Mouse (Mus musculus) kidney, embryonic 14.5 days (tissue): ENCODE measurements around the gene Srp9. TPM values are rescaled to one million over a fixed set of nuclear protein-coding genes. Genes with fewer than 3 reads are reported as not detected.

Source experiments
- ATAC-seq: fragments of 200-750 bp; cut with Nextera tagmentation; 2 replicates; pipeline ENCODE4 v1.8.0; 2017; ENCODE audit warnings: moderate number of reproducible peaks, mild to moderate bottlenecking, moderate TSS enrichment, moderate library complexity; ENCODE audit not compliant: low FRiP score, low TSS enrichment
- H3K27ac ChIP-seq: fragments of 300-500 bp; sonication (generic); 2 replicates; pipeline ENCODE4 v1.5.1; 2014; ENCODE audit warnings: low read depth, mild to moderate bottlenecking, low read length, moderate library complexity, mixed read lengths
- H3K27me3 ChIP-seq: fragments of 300-500 bp; sonication (generic); 2 replicates; pipeline ENCODE4 v1.6.1; 2014; ENCODE audit warnings: mild to moderate bottlenecking, low read length; ENCODE audit not compliant: control insufficient read depth, insufficient read depth
- H3K36me3 ChIP-seq: fragments of 300-500 bp; sonication (generic); 2 replicates; pipeline ENCODE4 v1.6.1; 2014; ENCODE audit warnings: low read length, mixed read lengths; ENCODE audit not compliant: control insufficient read depth, insufficient read depth
- H3K4me1 ChIP-seq: fragments of 300-500 bp; sonication (generic); 2 replicates; pipeline ENCODE4 v1.6.1; 2014; ENCODE audit warnings: low read length, mixed read lengths; ENCODE audit not compliant: control insufficient read depth, insufficient read depth
- H3K4me2 ChIP-seq: fragments of 300-500 bp; sonication (generic); replicated peaks from 2 replicates; pipeline ENCODE4 v1.6.1; 2014; ENCODE audit warnings: low read depth, mild to moderate bottlenecking, low read length
- H3K4me3 ChIP-seq: fragments of 300-500 bp; sonication (generic); 2 replicates; pipeline ENCODE4 v1.5.1; 2014; ENCODE audit warnings: mild to moderate bottlenecking, low read length
- H3K9ac ChIP-seq: fragments of 300-500 bp; sonication (generic); 2 replicates; pipeline ENCODE4 v1.6.1; 2014; ENCODE audit warnings: low read depth, mild to moderate bottlenecking, low read length, moderate library complexity
- H3K9me3 ChIP-seq: fragments of 300-500 bp; sonication (generic); 2 replicates; pipeline ENCODE4 v1.6.1; 2016; ENCODE audit warnings: low read length; ENCODE audit not compliant: control insufficient read depth
- WGBS: fragments of 180-500 bp; shearing (Covaris S2); extraction: QIAGEN DNeasy Blood & Tissue Kit; methylation state at CpG from one replicate; pipeline ENCODE4 v1.1.7; 2014; 5-methylcytosine and 5-hydroxymethylcytosine counted together
- polyA plus RNA-seq: library from polyadenylated mRNA; unstranded; fragments of >200 nt; fragmentation: Nextera tagmentation; extraction: Ambion mirVana; gene quantifications from 2 replicates; pipeline ENCODE4 v1.2.1, GENCODE M21; 2014

The Srp9 gene
- polyA plus RNA-seq, 1 experiment from 2014 or later: 155 TPM

DNA sequence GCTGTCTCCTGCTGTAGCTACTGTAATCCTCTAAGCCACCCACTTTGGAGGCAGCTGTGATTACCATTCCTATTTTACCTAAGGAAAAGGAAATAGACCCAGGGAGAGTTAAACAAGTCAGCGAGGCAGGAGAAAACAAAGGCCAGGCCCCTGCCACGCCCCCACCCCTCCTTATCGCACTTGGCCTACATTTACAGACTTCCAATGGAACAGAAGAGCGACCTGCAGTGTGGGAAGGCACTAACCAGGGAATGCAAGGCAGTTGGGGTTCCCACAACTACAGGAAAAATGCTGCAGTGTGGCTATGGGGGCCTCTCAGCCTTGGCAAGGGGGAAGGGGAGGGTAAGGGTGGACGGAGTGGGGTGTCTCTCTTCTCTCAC is 34.2 kb upstream of the Srp9 start:
- H3K36me3 ChIP-seq: no peaks in the 10 kb centered on the region
- peaks cover 49% of the 10 kb centered on the region for H3K4me1 ChIP-seq
- WGBS: 27% methylated on average over 5 of the region's 5 CpGs
- H3K4me3 ChIP-seq: no peak overlapping the region
- H3K27ac ChIP-seq: peak overlapping the region; percentile 11
- no peak overlapping the region for H3K9ac ChIP-seq
- H3K4me2 ChIP-seq: no peak overlapping the region
- H3K27me3 ChIP-seq: no peaks in the 10 kb centered on the region
- ATAC-seq: no peak
- no peaks in the 10 kb centered on the region for H3K9me3 ChIP-seq

DNA sequence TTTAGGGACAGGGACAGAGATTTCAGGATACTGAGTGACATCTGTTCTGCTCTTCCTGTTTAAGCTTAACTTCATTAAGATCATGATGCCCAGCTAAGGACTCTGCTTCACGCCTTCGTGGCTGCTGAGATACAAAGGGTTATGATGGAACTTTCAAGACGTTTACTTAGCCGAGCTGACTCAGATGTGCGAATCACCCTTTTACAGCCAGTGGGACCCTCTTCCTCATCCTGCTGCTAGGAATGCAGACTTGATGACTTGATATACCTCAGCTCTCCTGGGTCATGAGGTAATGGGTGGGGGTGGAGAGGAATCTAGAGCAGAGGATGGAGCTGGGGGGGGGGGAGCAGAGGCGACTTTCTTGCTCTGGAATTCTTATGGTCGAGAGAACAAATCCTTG is 33.3 kb upstream of the Srp9 start:
- Histone ChIP-seq H3K36me3 (no peaks in the 10 kb centered on the region), H3K4me1 (peaks cover 48% of the 10 kb centered on the region), H3K27me3 (no peaks in the 10 kb centered on the region), H3K9me3 (no peaks in the 10 kb centered on the region), H3K27ac (peak overlapping the region; percentile 38; the same call in 1 of the 2 replicates), H3K4me3 (no peak overlapping the region), H3K9ac (no peak overlapping the region), H3K4me2 (no peak overlapping the region)
- 29% methylated on average over 7 of the region's 7 CpGs for WGBS
- ATAC-seq: no peak

DNA sequence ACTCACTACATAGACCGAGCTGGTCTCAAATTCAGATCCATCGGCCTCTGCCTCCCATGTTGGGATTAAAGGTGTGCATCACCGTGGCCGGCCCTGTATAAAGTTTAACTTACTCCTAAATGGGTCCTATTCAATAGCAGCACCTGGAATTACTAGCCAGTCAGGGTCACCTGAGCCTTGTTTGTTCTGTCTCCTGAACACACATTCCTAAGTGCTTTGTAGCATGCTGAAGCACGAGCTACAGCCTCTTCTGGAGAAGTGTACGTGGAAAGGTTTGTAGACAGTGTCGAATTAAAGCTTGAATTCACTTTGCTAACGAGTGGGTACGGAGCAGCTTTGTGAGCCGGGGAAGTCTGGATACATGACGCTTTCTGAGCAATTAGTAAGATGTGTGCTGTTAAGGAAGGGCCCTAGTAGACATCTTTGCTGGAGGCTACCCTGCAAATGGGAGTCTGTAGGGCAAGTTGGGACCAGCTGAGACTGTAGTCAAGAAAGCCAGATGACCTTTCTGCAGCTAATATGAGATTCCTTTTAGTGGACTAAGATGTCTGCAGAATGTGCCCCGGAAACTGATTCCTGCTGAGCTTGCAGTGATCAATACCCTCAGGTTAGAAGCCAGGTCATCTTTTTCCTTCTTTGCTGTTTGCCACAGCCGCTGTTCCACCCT is 32.7 kb upstream of the Srp9 start:
- Histone ChIP-seq H3K36me3 (no peaks in the 10 kb centered on the region), H3K4me2 (no peak overlapping the region), H3K4me1 (peaks cover 47% of the 10 kb centered on the region), H3K9ac (no peak overlapping the region), H3K27me3 (no peaks in the 10 kb centered on the region), H3K27ac (peak overlapping the region; percentile 68; the same call in 1 of the 2 replicates), H3K4me3 (no peak overlapping the region), H3K9me3 (no peaks in the 10 kb centered on the region)
- ATAC-seq: peak; percentile 13; the same call in 1 of the 2 replicates
- 58% methylated on average over 13 of the region's 13 CpGs for WGBS

DNA sequence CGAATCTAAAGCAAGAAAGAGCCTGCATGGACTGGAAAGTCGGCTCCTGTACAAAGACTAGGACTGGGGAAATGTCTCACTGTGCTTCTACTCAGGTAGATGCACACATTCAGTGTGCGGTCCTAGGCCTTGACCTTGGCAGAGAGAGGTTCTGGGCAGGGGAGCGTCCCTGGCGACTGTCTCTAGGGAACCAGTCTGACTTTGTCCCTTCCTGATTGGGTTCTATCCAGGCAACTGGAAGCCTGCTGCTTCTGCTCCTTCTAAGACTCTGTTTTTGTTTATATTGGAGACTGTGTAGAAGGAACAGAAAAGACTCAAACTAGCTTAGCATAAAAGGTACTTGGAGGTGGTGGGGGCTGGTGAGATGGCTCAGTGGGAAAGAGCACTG is 32.1 kb upstream of the Srp9 start:
- H3K36me3 ChIP-seq: no peaks in the 10 kb centered on the region
- peak overlapping the region; percentile 68 for H3K27ac ChIP-seq
- H3K4me3 ChIP-seq: no peak overlapping the region
- peaks cover 47% of the 10 kb centered on the region for H3K4me1 ChIP-seq
- WGBS: 77% methylated on average over 5 of the region's 5 CpGs
- ATAC-seq: no peak
- no peak overlapping the region for H3K4me2 ChIP-seq
- H3K27me3 ChIP-seq: no peaks in the 10 kb centered on the region
- no peak overlapping the region for H3K9ac ChIP-seq
- H3K9me3 ChIP-seq: no peaks in the 10 kb centered on the region

DNA sequence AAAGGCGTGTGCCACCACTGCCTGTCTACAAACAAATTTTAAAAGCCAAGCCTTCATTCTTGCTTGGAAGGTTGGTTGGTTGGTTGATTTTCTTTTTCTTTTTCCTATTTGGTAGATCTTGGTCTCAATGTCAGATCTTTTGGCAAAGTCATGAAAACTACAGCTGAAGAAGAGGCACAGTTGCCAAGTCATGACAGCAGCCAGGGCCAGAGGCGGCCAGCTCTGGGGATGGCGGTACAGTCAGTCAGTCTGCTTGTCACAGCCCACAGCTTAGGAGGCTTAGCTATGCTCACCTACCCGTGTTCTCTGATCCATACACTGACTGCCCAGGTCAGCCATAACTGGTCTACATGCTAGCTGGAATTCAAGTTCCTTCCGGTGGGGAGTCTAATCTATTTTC is 31.1 kb upstream of the Srp9 start:
- Histone ChIP-seq H3K27ac (no peak overlapping the region), H3K4me1 (peaks cover 43% of the 10 kb centered on the region), H3K9ac (no peak overlapping the region), H3K36me3 (no peaks in the 10 kb centered on the region), H3K27me3 (no peaks in the 10 kb centered on the region), H3K4me3 (no peak overlapping the region), H3K4me2 (no peak overlapping the region), H3K9me3 (no peaks in the 10 kb centered on the region)
- no peak for ATAC-seq
- WGBS: 80% methylated on average over 5 of the region's 5 CpGs

DNA sequence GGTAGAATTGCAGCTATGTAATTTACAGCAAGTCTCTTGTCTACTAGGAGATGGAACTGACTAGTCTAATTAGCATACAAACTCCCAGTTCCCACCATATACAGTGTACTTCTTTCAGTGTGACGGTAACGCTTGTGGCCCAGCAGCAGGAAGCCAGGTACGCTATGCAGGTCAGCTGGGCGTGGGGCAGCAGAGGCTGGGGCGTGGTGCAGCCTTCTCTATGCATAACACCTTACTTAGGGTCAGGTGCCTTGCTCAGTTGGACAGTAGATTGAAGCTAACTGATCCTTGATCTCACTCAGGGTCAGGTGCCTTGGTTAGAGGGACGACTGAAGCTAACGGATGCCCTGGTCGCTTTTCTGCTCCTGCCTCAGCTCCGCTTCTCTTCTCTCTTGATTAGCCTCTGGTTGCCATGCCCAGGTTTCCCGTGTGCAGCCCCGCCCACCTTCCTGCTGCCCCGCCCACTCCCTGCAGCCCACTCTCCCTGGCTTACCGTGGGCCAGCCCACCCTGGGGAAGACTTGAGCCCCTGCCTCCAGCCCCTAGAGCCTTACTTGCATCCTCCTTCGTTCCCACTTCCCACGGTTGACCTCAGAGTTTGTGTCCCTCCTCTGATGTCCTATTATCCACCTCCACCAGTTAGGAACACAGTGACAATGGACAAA is 29.9 kb upstream of the Srp9 start:
- WGBS: 34% methylated on average over 15 of the region's 15 CpGs
- peak overlapping the region; percentile 6; the same call in 1 of the 2 replicates for H3K4me2 ChIP-seq
- H3K4me3 ChIP-seq: no peak overlapping the region
- ATAC-seq: 0 out of 2 replicates have a peak, but pooled peaks have one; percentile 33
- no peak overlapping the region for H3K27ac ChIP-seq
- H3K9ac ChIP-seq: no peak overlapping the region
- H3K4me1 ChIP-seq: peaks cover 38% of the 10 kb centered on the region
- no peaks in the 10 kb centered on the region for H3K36me3 ChIP-seq
- H3K9me3 ChIP-seq: no peaks in the 10 kb centered on the region
- no peaks in the 10 kb centered on the region for H3K27me3 ChIP-seq

DNA sequence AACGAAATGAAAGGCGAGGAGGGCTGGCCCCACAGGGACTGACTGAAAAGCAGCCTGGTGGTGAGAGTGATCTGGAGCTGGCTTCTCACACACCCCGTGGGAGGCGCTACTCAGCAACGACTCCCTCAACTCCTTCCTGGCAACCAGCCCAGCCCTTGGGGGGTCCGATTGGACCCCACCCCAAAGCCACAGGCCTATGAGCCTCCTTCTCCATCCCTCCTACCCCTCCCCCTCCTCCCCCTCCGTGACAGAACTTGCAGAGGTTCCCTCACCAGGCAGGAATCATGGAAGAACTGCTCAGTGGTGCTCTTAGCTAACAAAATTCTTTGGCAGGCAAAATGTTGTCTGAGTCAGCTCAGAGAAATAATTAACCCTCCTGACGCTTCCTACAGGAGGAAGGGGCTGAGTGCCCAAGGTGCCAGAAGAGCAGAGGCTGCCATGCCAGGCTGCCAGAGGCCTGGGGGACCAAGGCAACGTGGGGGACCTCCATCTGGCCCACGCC is 29.2 kb upstream of the Srp9 start:
- Histone ChIP-seq H3K27ac (no peak overlapping the region), H3K4me1 (peaks cover 32% of the 10 kb centered on the region), H3K27me3 (no peaks in the 10 kb centered on the region), H3K4me2 (0 out of 2 replicates have a peak overlapping the region, but pooled peaks have one; percentile 6), H3K36me3 (no peaks in the 10 kb centered on the region), H3K9me3 (no peaks in the 10 kb centered on the region), H3K4me3 (no peak overlapping the region), H3K9ac (no peak overlapping the region)
- WGBS: 23% methylated on average over 10 of the region's 10 CpGs
- ATAC-seq: 0 out of 2 replicates have a peak, but pooled peaks have one; percentile 45

DNA sequence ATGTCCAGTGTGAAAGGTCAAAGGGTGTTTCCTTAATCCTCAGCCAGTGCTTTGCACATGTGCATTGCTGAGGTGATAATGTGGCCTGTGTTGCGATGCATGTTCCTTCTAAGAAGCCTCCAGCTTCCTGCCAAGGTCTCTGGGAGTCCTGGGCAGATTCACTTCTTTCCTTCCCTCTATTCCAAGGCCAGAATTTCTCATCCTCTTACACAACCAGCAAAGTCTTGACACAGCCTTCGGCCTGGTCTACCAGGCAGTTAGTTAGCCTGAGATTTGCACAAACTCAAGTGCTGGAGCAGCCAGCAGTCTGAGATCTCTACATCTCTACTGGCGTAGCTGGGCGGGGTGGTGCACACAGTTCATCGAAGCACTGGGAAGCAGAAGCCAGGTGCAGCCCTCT is 27.8 kb upstream of the Srp9 start:
- H3K9me3 ChIP-seq: no peaks in the 10 kb centered on the region
- no peaks in the 10 kb centered on the region for H3K36me3 ChIP-seq
- peaks cover 20% of the 10 kb centered on the region; the same call in 1 of the 2 replicates for H3K4me1 ChIP-seq
- 80% methylated on average over 5 of the region's 5 CpGs for WGBS
- no peak overlapping the region for H3K27ac ChIP-seq
- no peak for ATAC-seq
- H3K4me2 ChIP-seq: no peak overlapping the region
- H3K4me3 ChIP-seq: no peak overlapping the region
- H3K27me3 ChIP-seq: no peaks in the 10 kb centered on the region
- H3K9ac ChIP-seq: no peak overlapping the region

DNA sequence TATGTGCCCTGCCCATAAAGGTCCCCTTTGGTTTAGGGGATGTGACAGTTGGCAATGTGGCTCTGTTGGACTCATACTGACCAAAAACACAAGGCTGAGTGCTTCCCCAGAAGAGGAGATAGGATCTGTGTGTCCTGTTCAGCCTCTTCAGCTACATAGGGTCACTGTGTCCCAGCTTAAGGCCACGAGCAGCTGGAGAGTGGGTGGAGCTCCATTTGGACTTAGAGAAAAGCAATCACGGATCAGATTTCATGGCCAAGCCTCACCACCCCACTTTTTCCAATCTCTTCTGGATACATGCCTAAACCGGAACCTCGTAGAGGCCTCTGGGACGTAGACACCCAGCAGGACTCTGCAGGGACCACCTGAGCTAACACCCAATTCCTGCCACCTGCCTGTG is 25.5 kb upstream of the Srp9 start:
- H3K4me1 ChIP-seq: peaks cover 21% of the 10 kb centered on the region; the same call in 1 of the 2 replicates
- H3K9ac ChIP-seq: no peak overlapping the region
- H3K36me3 ChIP-seq: no peaks in the 10 kb centered on the region
- ATAC-seq: no peak
- H3K27me3 ChIP-seq: no peaks in the 10 kb centered on the region
- H3K4me3 ChIP-seq: no peak overlapping the region
- 36% methylated on average over 5 of the region's 5 CpGs for WGBS
- H3K9me3 ChIP-seq: no peaks in the 10 kb centered on the region
- H3K27ac ChIP-seq: no peak overlapping the region
- H3K4me2 ChIP-seq: no peak overlapping the region
